Mouse (Mus musculus) thymus, adult 2 months (tissue): Measurements from ENCODE around the gene Map2k2. TPM values are rescaled to one million over a fixed set of nuclear protein-coding genes. Genes with fewer than 3 reads are reported as not detected.
"Not testable (repeated sequence)": the region's sequence is repeated elsewhere in the genome, so short reads cannot be mapped to it uniquely, and the experiment has no call there.

Source experiments
- DNase-seq: peaks from one replicate; pipeline ENCODE4 v3.0.0; 2021
- H3K27ac ChIP-seq: fragments of 200-500 bp; 2 replicates; pipeline ENCODE4 v1.5.1; 2012; ENCODE audit warnings: low read length, control low read depth; ENCODE audit not compliant: control insufficient read depth, insufficient read depth
- H3K27me3 ChIP-seq: fragments of 200-500 bp; 2 replicates; pipeline ENCODE4 v1.6.1; 2012; ENCODE audit warnings: mild to moderate bottlenecking, low read length, moderate library complexity, mixed read lengths; ENCODE audit not compliant: control insufficient read depth, insufficient read depth
- H3K36me3 ChIP-seq: fragments of 200-500 bp; 2 replicates; pipeline ENCODE4 v1.6.1; 2012; ENCODE audit warnings: mild to moderate bottlenecking, low read length, moderate library complexity; ENCODE audit not compliant: control insufficient read depth, insufficient read depth
- H3K4me1 ChIP-seq: fragments of 200-500 bp; replicated peaks from 2 replicates; pipeline ENCODE4 v1.6.1; 2012; ENCODE audit warnings: low read length; ENCODE audit not compliant: control insufficient read depth, insufficient read depth
- H3K4me3 ChIP-seq: fragments of 200-500 bp; 2 replicates; pipeline ENCODE4 v1.5.1; 2012; ENCODE audit warnings: mild to moderate bottlenecking, low read length, control low read depth, moderate library complexity; ENCODE audit not compliant: control insufficient read depth, insufficient read depth
- CTCF ChIP-seq: fragments of 200-500 bp; IDR thresholded peaks from 2 replicates; pipeline ENCODE4 v1.5.1; 2012; ENCODE audit warnings: mild to moderate bottlenecking, control low read depth, low read length, moderate library complexity, borderline replicate concordance; ENCODE audit not compliant: control insufficient read depth, poor library complexity, insufficient read depth; ENCODE audit errors: extremely low read depth
- POLR2A ChIP-seq: fragments of 200-500 bp; IDR thresholded peaks from 2 replicates; pipeline ENCODE4 v1.6.1; 2012; ENCODE audit warnings: mild to moderate bottlenecking, low read length, control low read depth, moderate library complexity; ENCODE audit not compliant: control insufficient read depth, poor library complexity, insufficient read depth; ENCODE audit errors: extremely low read depth
- WGBS: fragments of 180-500 bp; shearing (Covaris S2); methylation state at CpG from one replicate; pipeline ENCODE4 v1.1.7; 2018; 5-methylcytosine and 5-hydroxymethylcytosine counted together
- polyA plus RNA-seq: library from polyadenylated mRNA; depleted of rRNA; stranded (reverse); fragments of >200 nt; gene quantifications from 2 replicates; pipeline ENCODE4 v1.2.3, GENCODE M21; 2012; rRNA removed

The Map2k2 gene
- polyA plus RNA-seq, 1 experiment: 214 TPM

GRCm38 (mm10) chr10:81178927-81179326 is 73.2 kb downstream of the Map2k2 start:
- Histone ChIP-seq H3K4me3 (no peak overlapping the region), H3K27ac (no peak overlapping the region), H3K36me3 (peaks cover 48% of the 10 kb centered on the region), H3K4me1 (peaks cover 28% of the 10 kb centered on the region), H3K27me3 (no peaks in the 10 kb centered on the region)
- no peak for TF ChIP-seq CTCF
- no peak for TF ChIP-seq POLR2A
- DNase-seq: no peak
- 94% methylated on average over 11 of the region's 11 CpGs for WGBS

- WGBS: 96% methylated on average over 32 of the region's 32 CpGs
- H3K4me3 ChIP-seq: no peak overlapping the region
- peaks cover 50% of the 10 kb centered on the region for H3K36me3 ChIP-seq
- no peak for TF ChIP-seq POLR2A
- no peak overlapping the region for H3K27ac ChIP-seq
- peaks cover 23% of the 10 kb centered on the region for H3K4me1 ChIP-seq
- no peak for DNase-seq
- H3K27me3 ChIP-seq: no peaks in the 10 kb centered on the region
These were observed 74.0 kb downstream of the Map2k2 start for GRCm38 (mm10) chr10:81179451-81180342.

GRCm38 (mm10) chr10:81180946-81181345 is 75.2 kb downstream of the Map2k2 start:
- DNase-seq: no peak
- peaks cover 51% of the 10 kb centered on the region for H3K36me3 ChIP-seq
- no peaks in the 10 kb centered on the region for H3K27me3 ChIP-seq
- TF ChIP-seq POLR2A (no peak), CTCF (no peak)
- no peak overlapping the region for H3K4me3 ChIP-seq
- WGBS: 97% methylated on average over 13 of the region's 13 CpGs
- peaks cover 19% of the 10 kb centered on the region for H3K4me1 ChIP-seq
- no peak overlapping the region for H3K27ac ChIP-seq

GRCm38 (mm10) chr10:81181860-81182259 is 76.1 kb downstream of the Map2k2 start:
- H3K27me3 ChIP-seq, H3K27ac ChIP-seq, DNase-seq, H3K4me3 ChIP-seq: not testable (repeated sequence)
- H3K36me3 ChIP-seq: peaks cover 51% of the 10 kb centered on the region
- peaks cover 19% of the 10 kb centered on the region for H3K4me1 ChIP-seq
- WGBS: 95% methylated on average over 12 of the region's 12 CpGs

- H3K36me3 ChIP-seq: peaks cover 49% of the 10 kb centered on the region
- peaks cover 15% of the 10 kb centered on the region for H3K4me1 ChIP-seq
- peak within 1 kb of the TSS; percentile 59 for H3K27ac ChIP-seq
- H3K27me3 ChIP-seq: no peaks in the 10 kb centered on the region
- DNase-seq: peak; percentile 92
- peak within 1 kb of the TSS; percentile 84 for H3K4me3 ChIP-seq
- 12% methylated on average over 53 of the region's 53 CpGs for WGBS
- TF ChIP-seq POLR2A (peak; percentile 84), CTCF (no peak)
These were observed 76.9 kb downstream of the Map2k2 start, which contains the start of gene Dapk3 for GRCm38 (mm10) chr10:81182336-81183333. Gene Dapk3 (plus strand): TSS chr10:81183005.

Other genes with a start within 250 kb of the Map2k2 start
- 0.23 and 0.28 TPM in 2 replicates for gene Tmprss9, start 234.1 kb upstream of the Map2k2 start, polyA plus RNA-seq
- gene Timm13, start 204.9 kb upstream of the Map2k2 start, polyA plus RNA-seq: 227 and 310 TPM in 2 replicates
- 44.2 and 52.7 TPM in 2 replicates for gene Lmnb2, start 187.7 kb upstream of the Map2k2 start, polyA plus RNA-seq
- 36.2 and 53.2 TPM in 2 replicates for gene Gadd45b, start 175.8 kb upstream of the Map2k2 start, polyA plus RNA-seq
- 0.63 and 0.80 TPM in 2 replicates for gene Gng7, start 91.0 kb upstream of the Map2k2 start, polyA plus RNA-seq
- gene Diras1, start 80.3 kb upstream of the Map2k2 start, polyA plus RNA-seq: 0.05 and 0.13 TPM in 2 replicates
- gene Slc39a3, start 68.5 kb upstream of the Map2k2 start, polyA plus RNA-seq: 52.7 and 57.6 TPM in 2 replicates
- gene Sgta, start 45.7 kb upstream of the Map2k2 start, polyA plus RNA-seq: 265 and 279 TPM in 2 replicates
- 30.7 and 35.7 TPM in 2 replicates for gene Thop1, start 35.9 kb upstream of the Map2k2 start, polyA plus RNA-seq
- gene Creb3l3, start 7.0 kb upstream of the Map2k2 start, polyA plus RNA-seq: 0.39 and 1.0 TPM in 2 replicates
- gene Zbtb7a, start 29.3 kb downstream of the Map2k2 start, polyA plus RNA-seq: 66.0 and 87.5 TPM in 2 replicates
- 67.6 and 72.9 TPM in 2 replicates for gene Pias4, start 62.0 kb downstream of the Map2k2 start, polyA plus RNA-seq
- 2,100 and 2,369 TPM in 2 replicates for gene Eef2, start 70.7 kb downstream of the Map2k2 start, polyA plus RNA-seq
- 95.9 and 103 TPM in 2 replicates for gene Dapk3, start 77.1 kb downstream of the Map2k2 start, polyA plus RNA-seq
- not detected in 2 replicates for gene 4930442H23Rik, start 77.9 kb downstream of the Map2k2 start, polyA plus RNA-seq
- gene Nmrk2, start 96.1 kb downstream of the Map2k2 start, polyA plus RNA-seq: 0.12 TPM in 1 of 2 replicates, not detected in the other
- gene Atcay, start 124.9 kb downstream of the Map2k2 start, polyA plus RNA-seq: 2.4 and 2.5 TPM in 2 replicates
- gene Zfr2, start 127.2 kb downstream of the Map2k2 start, polyA plus RNA-seq: 9.1 and 9.6 TPM in 2 replicates
- gene Matk, start 147.0 kb downstream of the Map2k2 start, polyA plus RNA-seq: 19.5 and 21.0 TPM in 2 replicates
- gene Mrpl54, start 161.0 kb downstream of the Map2k2 start, polyA plus RNA-seq: 102 and 118 TPM in 2 replicates
- gene Apba3, start 161.0 kb downstream of the Map2k2 start, polyA plus RNA-seq: 125 and 136 TPM in 2 replicates
- 27.5 and 34.5 TPM in 2 replicates for gene Tjp3, start 185.7 kb downstream of the Map2k2 start, polyA plus RNA-seq
- gene Pip5k1c, start 187.0 kb downstream of the Map2k2 start, polyA plus RNA-seq: 212 and 239 TPM in 2 replicates
- gene Cactin, start 215.2 kb downstream of the Map2k2 start, polyA plus RNA-seq: 89.3 and 89.6 TPM in 2 replicates
- gene Tbxa2r, start 222.8 kb downstream of the Map2k2 start, polyA plus RNA-seq: 310 and 312 TPM in 2 replicates
- gene Gipc3, start 237.4 kb downstream of the Map2k2 start, polyA plus RNA-seq: 0.70 and 0.82 TPM in 2 replicates
- 199 and 209 TPM in 2 replicates for gene Hmg20b, start 244.6 kb downstream of the Map2k2 start, polyA plus RNA-seq